Mouse (Mus musculus): Measurements from ENCODE around the gene Olfr1469.
"Not testable (repeated sequence)": the region's sequence is repeated elsewhere in the genome, so short reads cannot be mapped to it uniquely, and the experiment has no call there.

DNA sequence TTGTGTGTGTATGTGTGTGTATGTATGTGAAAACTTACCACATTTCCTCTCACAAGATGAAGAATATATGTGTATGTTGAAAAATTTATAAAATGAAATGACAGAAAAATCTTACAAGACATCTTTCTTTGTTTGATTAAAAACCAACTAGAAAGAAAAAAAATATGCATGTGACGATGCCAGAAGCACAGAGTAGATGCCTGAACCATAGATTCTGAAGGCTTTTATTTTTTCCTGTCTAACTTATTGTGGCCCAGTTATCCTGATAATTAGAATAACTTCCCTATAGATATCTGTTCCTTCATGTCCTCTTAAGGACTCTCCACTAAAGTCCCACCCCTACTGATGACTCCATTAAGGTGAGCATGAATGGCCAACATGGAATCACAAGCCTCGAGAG, 35.5 kb downstream of the Olfr1469 start, which contains the start of gene Olfr1471:
- not testable (repeated sequence) for TF ChIP-seq EP300, CTCF (IDR thresholded peaks at IDR 0.05; ENCODE audit: low read depth)
